Mouse (Mus musculus) heart, postnatal 14 days (tissue): ENCODE measurements around the gene Shank2. TPM values are rescaled to one million over a fixed set of nuclear protein-coding genes. Genes with fewer than 3 reads are reported as not detected.

ENCODE experiments used
- DNase-seq, 2 experiments: peaks; one replicate each; pipeline ENCODE4 v3.0.0; 2021 to 2022
- intact Hi-C: fragments of 180-260 bp; cut with DNase I; formaldehyde crosslinking; loops from one replicate; pipeline ENCODE4 v1.15.1; 2025
- total RNA-seq, 2 experiments: library from RNA; stranded (reverse); gene quantifications; 2 replicates each; pipeline ENCODE4 v1.2.3; 2021

Shank2 gene
- total RNA-seq, 2 experiments from 2014 or later: 0.44 to 0.65 TPM

DNA sequence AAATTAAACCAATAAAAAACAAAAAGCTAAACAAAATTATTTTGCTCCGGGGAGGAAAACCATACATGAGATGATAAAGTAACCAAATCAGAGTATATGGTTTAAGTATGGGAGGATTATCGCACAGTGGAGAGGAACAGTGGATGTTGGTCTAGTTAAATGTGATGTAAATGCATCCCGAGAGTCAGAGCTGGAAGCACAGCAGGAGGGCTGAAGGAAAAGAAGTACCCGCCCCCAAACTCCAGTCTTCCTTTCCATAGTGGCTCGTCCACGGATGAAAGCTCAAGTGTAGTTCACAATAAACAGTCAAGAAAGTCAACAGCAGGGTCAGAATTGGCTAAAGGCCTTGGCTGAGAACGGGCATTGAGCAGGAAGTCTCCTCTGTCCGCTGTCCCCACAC is 388.9 kb downstream of the Shank2 start:
- intact Hi-C loops: no loop called here
- DNase-seq: no peak

DNA sequence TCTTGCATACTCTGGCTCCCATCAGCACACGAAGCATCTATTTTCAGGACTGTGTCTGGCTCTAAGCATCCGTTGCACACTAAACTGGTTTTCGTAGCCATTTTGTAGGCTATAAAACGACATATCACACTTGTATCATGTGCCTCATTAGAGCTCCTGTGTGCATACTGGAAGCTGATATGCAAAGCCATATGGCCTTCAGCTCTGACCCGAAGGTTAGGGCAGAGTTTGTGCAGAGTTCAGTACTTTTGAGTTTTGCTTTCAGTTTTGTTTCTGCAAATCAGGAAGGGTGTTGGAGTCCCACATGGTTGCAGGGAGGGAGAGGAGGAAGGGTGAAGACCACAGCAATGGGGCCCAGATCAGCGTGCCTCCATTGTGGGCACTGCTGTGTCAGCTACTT is 390.0 kb downstream of the Shank2 start:
- no peak for DNase-seq
- intact Hi-C loops: no loop called here

DNA sequence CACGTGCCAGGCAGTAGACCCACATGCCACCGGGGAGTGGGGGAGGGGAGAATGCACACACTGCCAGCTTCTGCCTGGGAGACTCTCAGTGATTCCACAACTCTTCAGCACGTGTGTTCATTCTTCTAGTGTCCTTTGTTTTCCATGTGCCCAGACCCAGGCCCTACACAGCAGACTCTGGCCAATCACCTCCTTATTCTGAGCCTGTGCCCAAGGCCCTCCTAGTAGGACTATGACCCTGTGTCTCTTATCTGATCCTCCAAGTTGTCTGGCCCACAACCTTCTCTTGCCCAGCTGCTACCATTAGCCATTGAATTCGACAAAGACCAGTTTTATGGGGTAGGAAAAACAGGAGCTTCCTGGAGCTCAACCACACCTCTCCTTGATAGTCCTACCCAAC is 400.8 kb downstream of the Shank2 start:
- DNase-seq: no peak
- intact Hi-C loops: no loop called here

DNA sequence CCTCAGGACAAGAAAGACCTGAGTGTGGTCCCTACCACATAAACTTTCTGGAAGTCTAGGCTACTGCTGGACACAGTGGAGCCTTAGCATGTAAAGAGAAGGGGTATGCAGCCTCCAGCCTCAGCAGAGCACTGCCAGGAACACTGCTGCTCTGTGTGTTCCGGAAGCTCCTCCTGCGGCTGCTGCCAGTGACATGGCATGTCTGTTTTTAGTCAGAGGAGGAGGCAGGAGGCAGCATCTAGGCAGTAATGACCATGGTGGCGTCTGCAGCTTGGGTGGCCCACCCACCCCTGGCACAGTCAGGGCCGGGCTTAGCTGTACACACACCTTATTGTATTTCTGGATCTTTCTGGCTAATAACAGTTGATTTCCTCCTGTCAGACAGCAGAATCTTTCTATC is 405.9 kb downstream of the Shank2 start:
- DNase-seq: no peak
- intact Hi-C loops: no loop called here

DNA sequence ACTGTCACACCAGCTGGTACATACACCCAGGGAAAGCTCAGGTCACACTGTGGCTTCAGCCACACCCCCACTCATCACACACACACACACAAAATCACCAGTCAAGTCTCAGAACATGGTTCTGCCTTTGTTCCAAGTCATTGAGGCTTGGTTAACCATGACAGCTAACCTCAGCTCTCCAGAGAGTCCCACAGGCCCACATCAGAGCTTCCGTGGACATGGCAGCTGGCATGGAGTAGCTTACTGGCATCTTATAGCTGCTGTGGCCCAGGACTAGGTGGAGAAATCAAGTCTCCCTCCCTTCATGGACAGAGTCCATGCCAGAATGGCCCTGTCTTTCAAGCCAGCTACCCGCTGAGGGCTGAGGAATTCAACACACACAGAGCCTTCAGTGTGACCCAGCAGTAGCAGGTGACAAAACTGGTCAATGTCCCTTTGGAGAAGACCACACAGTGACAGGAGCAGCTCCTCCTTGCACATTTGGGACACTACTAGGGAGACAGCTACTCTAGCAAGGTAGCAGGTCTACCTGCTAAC is 406.8 kb downstream of the Shank2 start:
- intact Hi-C loops: no loop called here
- DNase-seq: no peak

DNA sequence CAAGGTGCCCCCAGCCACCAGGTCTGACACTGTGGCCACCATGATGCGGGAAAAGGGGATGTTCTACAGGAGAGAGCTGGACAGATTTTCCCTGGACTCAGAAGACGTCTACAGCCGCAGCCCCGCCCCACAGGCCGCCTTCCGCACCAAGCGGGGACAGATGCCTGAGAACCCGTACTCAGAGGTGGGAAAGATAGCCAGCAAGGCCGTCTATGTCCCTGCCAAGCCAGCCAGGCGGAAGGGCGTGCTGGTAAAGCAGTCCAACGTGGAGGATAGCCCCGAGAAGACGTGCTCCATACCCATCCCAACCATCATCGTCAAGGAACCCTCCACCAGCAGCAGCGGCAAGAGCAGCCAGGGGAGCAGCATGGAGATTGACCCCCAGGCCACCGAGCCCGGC is 408.0 kb downstream of the Shank2 start:
- DNase-seq: no peak
- intact Hi-C loops: no loop called here

DNA sequence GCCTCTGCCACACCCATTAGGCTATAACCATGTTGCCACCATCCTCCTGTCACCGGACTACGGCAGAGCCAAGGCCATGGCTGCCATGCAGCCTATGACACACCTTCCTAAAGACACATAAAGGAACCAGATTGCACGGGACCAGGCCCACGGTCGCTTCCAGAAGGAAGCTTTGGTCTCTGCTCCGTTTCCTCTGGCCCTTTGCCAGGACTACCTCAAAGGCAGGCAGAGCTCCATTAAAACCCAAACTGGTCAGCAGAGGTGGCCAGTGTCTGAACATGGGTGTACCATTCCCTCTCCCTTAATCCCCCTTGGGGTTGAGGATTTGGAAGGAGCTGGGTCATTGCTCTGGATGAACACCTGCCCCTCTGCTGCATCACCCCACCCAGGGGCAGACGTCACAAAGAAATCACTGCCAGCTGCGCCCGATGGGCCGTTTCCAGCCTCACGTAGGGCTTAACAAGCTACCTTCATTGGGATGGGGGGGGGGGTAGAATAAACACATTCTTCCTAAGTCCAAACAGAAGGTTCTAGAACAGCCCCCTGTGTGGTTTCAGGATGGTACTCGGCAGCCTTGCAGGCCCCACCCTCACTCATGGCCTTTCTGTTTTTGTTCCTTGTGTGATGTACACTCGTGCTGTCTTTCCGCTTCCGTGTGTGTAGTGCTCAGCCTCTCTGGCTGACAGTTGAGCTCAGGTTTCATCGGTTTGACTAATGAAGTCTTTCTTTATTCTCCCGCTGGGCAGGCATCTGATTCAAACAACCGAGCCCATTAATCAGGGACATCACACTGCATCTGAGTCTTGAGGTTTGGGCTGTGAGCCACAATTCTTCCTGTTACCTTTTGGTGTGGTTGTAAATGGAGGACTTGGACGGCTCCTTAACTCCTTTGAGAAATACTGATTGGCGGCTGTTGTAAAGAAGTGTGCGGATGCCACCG is 410.5 kb downstream of the Shank2 start:
- no peak for DNase-seq
- intact Hi-C loops: no loop called here

DNA sequence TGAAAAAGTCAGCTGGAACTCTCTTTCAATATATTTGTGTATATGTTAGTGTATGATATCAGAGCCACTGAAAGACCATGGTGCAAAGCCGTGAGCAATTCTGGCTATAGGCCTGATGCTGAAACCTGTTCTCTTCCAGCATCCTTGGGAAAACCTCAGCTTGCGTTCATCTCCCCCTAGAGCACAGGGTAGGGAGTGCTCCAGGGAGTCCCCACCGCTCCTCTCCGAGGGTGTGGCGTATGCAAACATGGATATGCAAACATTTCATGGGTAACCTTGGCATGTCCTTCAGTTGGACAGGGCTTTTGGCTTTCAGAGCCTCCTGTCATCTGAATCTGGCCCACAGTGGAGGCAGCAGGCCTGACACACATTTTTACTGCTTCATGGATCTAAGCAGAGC is 412.9 kb downstream of the Shank2 start:
- intact Hi-C loops: no loop called here
- no peak for DNase-seq

DNA sequence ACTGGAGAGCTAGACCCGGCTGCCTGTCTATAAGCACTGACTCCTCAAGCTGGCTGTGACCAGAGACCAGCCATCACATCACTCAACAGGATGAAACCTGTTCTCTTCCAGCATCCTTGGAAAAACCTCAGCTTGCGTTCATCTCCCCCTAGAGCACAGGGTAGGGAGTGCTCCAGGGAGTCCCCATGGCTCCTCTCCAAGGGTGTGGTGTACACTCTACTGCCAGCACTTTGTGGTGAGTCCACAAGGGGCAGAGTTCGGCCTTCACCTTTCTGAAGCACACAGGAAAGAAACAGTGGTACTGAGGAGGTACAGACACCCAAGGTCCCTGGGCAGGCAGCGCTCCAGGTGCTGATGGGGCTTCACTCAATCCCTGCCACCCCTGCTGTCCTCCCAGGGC is 414.1 kb downstream of the Shank2 start:
- intact Hi-C loops: no loop called here
- DNase-seq: peak in 1 of 2 experiments; percentile 19

DNA sequence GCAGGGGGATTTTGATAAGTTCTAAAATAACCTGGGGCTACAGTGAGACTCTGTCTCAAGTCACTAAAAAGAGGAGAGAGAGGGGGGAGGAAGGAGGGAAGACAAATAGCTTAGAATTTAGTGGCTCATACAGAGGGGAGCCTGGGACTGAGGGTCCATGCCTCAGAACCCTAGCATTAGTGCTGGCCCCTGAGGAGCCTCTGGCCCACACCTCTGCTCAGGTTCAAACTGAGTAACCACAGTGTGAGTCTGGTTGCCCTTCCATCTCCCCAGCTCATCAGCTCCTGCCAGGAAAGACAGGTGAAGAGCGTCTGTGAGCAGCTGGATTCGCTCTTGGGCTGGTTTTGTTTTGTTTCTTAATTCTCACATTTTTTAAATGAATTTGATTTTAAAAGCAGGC is 415.5 kb downstream of the Shank2 start:
- no peak for DNase-seq
- intact Hi-C loops: no loop called here

DNA sequence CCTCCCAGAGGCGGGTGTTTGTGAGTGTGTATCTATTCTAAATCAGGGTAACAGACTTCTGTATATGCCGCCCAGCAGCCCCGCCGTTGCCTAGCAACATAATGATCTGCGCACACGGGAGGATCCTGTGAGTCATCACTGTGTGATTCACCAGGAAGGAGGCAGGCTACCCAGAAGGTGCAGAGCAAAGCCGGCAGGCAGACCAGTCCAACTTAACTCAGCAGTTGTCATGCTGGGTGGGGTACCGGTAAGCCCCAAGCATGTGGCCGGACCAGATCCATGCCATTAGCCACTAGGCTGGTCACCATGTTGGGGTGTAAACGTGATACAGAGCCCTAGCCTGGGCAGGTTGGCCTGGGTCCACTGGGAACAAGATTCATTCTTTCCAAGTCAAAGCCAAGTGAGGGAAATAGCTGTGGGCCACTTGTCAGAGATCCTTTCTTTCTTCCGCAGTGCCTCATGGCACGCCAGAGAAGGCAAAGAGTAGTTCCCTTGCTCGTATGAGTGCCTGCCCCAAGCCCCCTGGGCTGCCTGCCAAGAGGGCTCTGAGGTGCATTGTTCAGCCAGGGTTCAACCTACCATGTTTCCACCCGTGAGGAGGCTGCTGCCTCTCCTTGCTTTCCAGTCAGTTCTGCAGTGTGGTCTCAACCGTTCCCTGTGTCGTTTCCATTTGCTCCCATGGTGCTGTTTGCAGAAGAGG is 416.1 kb downstream of the Shank2 start:
- peak; percentile 9 to 24 for DNase-seq
- intact Hi-C loops: no loop called here

DNA sequence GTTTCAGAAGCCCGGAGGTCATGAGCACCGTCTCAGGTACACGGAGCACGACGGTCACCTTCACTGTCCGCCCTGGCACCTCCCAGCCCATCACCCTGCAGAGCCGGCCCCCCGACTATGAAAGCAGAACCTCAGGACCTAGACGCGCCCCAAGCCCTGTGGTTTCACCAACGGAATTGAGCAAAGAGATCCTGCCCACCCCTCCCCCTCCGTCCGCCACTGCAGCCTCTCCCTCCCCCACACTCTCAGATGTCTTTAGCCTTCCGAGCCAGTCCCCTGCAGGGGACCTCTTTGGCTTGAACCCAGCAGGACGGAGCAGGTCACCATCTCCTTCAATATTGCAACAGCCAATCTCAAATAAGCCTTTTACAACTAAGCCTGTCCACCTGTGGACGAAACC is 418.8 kb downstream of the Shank2 start:
- intact Hi-C loops: no loop called here
- no peak for DNase-seq

DNA sequence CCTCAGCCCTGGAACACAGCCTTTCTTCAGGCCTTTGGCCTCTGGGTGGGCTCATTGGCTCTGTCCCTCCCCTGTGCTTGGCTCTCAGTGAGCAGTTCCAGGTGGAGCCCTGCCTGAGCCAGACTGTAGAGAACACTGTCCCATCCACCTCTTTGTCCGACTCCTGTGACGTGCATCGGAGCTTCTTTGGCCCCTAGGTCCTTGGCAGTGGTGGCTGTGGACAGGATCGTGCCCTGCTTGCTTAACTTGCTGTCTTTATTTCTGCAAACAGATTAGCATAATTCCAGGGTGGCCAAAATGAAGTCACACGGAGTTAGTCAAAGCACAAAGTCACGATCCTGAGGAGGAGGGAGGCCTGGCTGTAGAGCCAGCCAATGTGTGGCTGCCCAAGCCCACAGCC is 419.8 kb downstream of the Shank2 start:
- intact Hi-C loops: no loop called here

DNA sequence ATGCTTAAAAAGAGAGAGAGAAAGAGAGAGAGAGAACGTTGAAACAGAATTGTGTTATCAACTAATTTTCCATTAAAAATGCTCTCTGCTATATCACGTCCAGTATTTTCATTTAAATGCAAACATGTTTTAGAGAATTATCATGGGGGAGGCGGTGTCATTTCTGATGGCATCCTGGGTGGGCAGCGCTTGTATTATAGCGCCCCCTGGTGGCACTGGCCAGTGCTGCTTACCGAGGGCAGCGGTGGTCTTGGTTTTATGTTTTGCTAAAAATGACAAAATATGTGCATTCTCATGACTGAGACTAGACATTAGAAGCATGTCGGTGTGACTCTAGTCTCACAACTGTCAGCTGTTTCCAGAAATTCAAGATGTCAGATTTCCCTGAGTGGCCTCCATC is 424.2 kb downstream of the Shank2 start:
- intact Hi-C loops: loop anchor here (1.0 to 5.0 kb wide), 3 partner anchors 209 to 354 kb away; no protein-coding TSS in a partner anchor
- DNase-seq: peak; percentile 57 to 72

More for the DNA sequence above, 419.8 kb downstream of the Shank2 start:
- no peak for DNase-seq

DNA sequence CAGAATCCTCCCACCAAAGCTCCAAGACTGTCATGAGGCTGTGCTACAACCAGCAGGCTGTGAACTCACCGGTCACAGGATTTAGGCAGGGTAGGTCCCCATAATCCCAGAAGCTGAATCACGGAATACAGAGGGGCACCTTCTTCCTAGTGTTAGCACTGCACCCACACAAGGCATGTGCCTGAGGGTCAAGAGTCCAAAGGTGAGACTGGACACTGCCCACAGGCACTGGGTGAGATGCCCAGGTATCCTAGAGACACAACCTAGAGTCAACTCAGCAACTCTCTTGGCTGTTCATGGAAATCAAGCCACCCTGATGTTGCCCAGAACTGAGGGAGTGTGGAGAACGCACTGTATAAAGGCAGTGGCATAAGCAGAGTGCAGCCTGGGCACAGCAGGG is 424.9 kb downstream of the Shank2 start:
- intact Hi-C loops: loop anchor here (1.0 to 5.0 kb wide), 3 partner anchors 209 to 354 kb away; no protein-coding TSS in a partner anchor
- DNase-seq: no peak

DNA sequence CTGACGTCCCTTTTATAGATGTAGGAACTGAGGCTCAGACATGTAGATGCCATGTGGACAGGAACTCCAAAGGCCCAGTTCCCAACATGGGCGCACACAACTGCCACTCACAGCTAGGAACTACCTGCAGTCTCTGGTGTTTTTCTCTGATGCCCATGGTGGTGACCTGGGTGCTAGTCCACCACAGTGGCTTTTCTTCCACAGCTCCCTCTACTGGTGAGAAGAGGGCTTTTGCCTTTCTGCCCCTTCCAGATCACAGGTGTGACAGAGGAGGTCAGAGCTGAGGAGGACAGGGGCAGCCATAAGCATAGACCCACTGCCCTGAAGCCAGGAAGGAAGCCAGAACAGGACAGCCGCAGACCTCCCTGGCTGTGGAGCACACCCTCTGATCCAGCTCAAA is 425.7 kb downstream of the Shank2 start:
- intact Hi-C loops: loop anchor here (5.0 kb wide), 2 partner anchors 330 to 355 kb away; no protein-coding TSS in a partner anchor
- no peak for DNase-seq

DNA sequence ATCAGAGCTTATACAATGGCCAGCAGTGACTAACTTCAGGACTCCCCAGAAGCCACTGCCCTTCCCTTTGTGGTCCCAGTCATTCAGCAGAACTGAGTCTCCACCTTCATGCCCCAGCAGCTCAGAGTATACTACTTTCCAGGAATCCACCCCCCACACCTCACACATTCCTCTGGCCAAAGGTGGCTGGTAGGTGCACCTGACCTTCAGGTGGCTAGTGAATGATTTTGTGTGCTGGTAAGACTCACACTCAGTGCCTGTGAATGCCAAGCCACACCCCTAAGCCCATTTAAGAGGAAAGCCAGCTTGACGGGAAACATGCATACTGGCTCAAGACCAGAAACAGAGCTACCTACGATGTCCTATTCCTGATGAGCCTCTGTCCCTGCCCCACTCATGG is 431.2 kb downstream of the Shank2 start:
- DNase-seq: no peak
- intact Hi-C loops: no loop called here

DNA sequence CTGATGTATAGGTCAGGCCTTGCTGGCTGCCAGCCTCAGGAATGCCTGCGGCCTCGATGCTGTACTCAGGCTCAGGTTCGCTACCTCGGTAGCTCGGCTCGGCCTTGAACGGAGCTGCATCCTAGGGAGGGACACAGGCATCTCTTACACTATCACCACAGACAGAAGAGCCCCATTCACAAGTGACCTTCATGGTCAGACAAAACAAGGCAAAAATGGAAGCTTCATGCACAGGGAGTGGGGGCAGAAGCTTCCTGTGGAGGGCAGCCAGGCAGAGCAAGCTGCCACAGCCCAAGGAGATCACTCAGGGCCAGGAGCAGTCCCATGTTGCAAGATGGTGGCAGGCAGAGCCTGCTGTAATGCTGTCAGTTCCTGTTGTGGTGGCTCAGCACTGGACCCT is 437.1 kb downstream of the Shank2 start:
- no peak for DNase-seq
- intact Hi-C loops: no loop called here

DNA sequence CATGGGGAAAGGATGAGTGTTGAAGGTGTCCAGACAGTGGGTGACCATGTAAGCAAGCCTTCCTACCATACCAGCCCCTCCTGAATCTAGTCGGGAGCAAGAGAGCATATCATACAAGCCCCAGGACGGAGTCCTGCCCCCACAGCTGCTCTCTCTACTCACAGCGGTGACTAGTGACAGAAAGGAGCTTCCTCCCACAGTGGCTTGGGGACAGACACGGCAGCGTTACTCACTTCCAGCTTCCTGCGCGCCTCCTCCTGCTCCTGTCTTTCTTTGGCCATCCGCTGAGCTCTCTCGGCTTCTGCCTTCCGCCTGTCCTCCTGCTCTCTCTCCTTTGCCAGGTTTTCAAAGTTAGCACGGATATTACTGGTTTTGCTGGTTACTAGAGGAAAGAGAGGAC is 439.7 kb downstream of the Shank2 start:
- DNase-seq: no peak
- intact Hi-C loops: no loop called here

DNA sequence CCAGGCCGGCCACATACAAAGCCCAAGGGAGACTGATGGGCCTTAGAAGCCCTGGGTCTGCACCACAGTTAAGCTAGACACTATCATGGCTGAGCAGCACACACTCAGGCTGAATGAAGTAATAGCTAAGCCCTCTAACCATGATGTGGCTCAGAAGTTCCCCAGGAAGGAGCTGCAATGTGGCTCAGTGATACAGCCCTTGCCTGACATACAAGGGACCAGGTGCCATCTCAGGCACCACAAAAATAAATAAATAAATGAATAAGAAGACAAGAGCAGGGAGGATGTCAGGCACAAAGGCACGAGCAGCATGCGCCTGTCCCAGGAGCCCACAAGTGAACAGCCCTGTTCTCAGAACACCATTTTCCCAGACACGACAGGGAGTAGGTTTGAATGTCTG is 440.2 kb downstream of the Shank2 start:
- intact Hi-C loops: no loop called here

DNA sequence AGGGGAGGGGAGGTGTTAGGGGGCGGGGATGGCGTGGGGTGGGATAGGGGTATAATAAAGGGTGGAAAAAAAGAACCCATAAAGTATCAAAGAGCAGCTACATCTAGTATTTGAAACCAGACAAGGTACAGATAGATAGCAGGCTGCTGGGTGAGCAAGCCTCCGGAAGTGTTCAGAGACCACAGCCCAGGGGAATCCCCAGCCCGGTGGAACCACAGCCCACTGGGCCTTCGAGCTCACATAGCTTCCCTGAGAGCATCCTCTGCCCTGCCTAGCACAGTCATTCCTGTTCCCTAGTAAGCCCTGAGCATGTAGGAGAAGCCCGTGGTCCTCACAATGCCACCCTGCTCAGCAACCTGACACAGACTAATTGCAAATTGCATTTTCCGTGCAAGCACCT is 443.1 kb downstream of the Shank2 start:
- no peak for DNase-seq
- intact Hi-C loops: no loop called here

More for the DNA sequence above, 440.2 kb downstream of the Shank2 start:
- DNase-seq: no peak
